Mouse (Mus musculus) midbrain, embryonic 12.5 days (tissue): Measurements from ENCODE around the gene Trmt11. TPM values are rescaled to one million over a fixed set of nuclear protein-coding genes. Genes with fewer than 3 reads are reported as not detected.
"Not testable (repeated sequence)": the region's sequence is repeated elsewhere in the genome, so short reads cannot be mapped to it uniquely, and the experiment has no call there.

ENCODE experiments used
- ATAC-seq: fragments of 200-750 bp; cut with Nextera tagmentation; 2 replicates; pipeline ENCODE4 v1.8.0; 2017; ENCODE audit warnings: low read depth, moderate TSS enrichment, moderate library complexity; ENCODE audit not compliant: low FRiP score
- H3K27ac ChIP-seq: fragments of 300-500 bp; sonication (generic); replicated peaks from 2 replicates; pipeline ENCODE4 v1.5.1; 2016; ENCODE audit warnings: mild to moderate bottlenecking
- H3K27me3 ChIP-seq: fragments of 300-500 bp; sonication (generic); 2 replicates; pipeline ENCODE4 v1.6.1; 2016; ENCODE audit warnings: mild to moderate bottlenecking
- H3K36me3 ChIP-seq: fragments of 300-500 bp; sonication (generic); 2 replicates; pipeline ENCODE4 v1.6.1; 2016
- H3K4me1 ChIP-seq: fragments of 300-500 bp; sonication (generic); 2 replicates; pipeline ENCODE4 v1.6.1; 2016
- H3K4me2 ChIP-seq: fragments of 300-500 bp; sonication (generic); replicated peaks from 2 replicates; pipeline ENCODE4 v1.6.1; 2016; ENCODE audit warnings: mild to moderate bottlenecking, moderate library complexity
- H3K4me3 ChIP-seq: fragments of 300-500 bp; sonication (generic); 2 replicates; pipeline ENCODE4 v1.5.1; 2016; ENCODE audit warnings: mild to moderate bottlenecking
- H3K9ac ChIP-seq: fragments of 300-500 bp; sonication (generic); replicated peaks from 2 replicates; pipeline ENCODE4 v1.6.1; 2016; ENCODE audit warnings: mild to moderate bottlenecking, moderate library complexity
- H3K9me3 ChIP-seq: fragments of 300-500 bp; sonication (generic); 2 replicates; pipeline ENCODE4 v1.6.1; 2016; ENCODE audit warnings: mild to moderate bottlenecking
- WGBS: fragments of 180-500 bp; shearing (Covaris S2); methylation state at CpG from one replicate; pipeline ENCODE4 v1.1.7; 2016; 5-methylcytosine and 5-hydroxymethylcytosine counted together
- polyA plus RNA-seq: library from polyadenylated mRNA; unstranded; fragments of >200 nt; fragmentation: Nextera tagmentation; extraction: Ambion mirVana; gene quantifications from 2 replicates; pipeline ENCODE4 v1.2.1, GENCODE M21; 2016

Gene Trmt11
- 30.0 and 31.7 TPM in 2 replicates for polyA plus RNA-seq

DNA sequence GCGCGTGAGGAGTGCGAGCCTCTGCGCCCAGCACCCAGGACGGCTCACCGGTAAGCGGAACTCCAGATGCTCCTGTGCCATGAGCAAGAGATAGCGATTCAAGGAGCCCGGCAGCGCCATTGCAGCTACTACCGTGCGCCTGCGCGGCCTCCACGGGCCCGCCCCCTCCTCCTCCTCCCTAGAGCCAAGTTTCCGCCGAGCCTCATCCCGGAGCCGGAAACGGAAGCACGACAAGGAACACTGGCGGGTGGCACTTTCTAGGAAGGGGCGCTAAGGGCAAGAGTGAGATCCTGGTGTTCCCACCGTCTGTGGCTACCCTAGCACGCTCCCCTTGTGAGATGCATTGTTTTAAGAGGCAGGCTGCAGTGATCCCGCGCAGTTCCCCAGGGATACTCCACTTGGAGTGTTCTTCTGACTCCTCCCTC lies at the start of gene Trmt11:
Trmt11 (minus strand) TSS at position 208 of the 425 bp plus-strand sequence.
- peaks cover 14% of the 10 kb centered on the region for H3K4me1 ChIP-seq
- peak within 1 kb of the TSS; percentile 82 for H3K4me2 ChIP-seq
- peak within 1 kb of the TSS; percentile 87 for H3K9ac ChIP-seq
- no peaks in the 10 kb centered on the region for H3K27me3 ChIP-seq
- H3K27ac ChIP-seq, result peak within 1 kb of the TSS; percentile 85
- 1% methylated on average over 26 of the region's 28 CpGs for WGBS
- peak; percentile 97 for ATAC-seq
- peaks cover 14% of the 10 kb centered on the region for H3K36me3 ChIP-seq
- H3K9me3 ChIP-seq, result no peaks in the 10 kb centered on the region
- peak within 1 kb of the TSS; percentile 74 for H3K4me3 ChIP-seq

DNA sequence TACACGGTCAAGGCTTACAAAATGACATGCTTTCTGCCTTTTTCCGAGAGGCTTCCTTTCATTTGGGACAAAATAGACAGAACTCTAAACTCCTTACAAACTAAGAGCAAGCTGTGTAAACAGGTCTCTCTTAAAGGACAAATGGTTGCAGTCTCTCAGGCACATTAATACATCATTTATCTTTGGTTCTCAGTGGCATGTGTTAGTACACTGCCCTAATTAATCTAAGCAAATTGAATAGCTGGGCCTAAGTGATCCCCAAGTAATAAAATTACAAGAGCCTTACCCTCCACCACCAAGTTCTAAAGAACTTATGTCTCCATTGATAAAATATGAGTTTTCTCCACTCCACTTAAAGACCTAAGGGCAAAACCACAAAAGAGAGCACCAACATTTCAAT lies 47.1 kb upstream of the Trmt11 start:
- Histone ChIP-seq H3K4me3 (no peak overlapping the region), H3K9ac (no peak overlapping the region), H3K36me3 (no peaks in the 10 kb centered on the region), H3K27ac (no peak overlapping the region), H3K4me2 (no peak overlapping the region), H3K4me1 (no peaks in the 10 kb centered on the region), H3K27me3 (no peaks in the 10 kb centered on the region), H3K9me3 (no peaks in the 10 kb centered on the region)
- no peak for ATAC-seq
- 58% methylated on average over 2 of the region's 2 CpGs for WGBS

DNA sequence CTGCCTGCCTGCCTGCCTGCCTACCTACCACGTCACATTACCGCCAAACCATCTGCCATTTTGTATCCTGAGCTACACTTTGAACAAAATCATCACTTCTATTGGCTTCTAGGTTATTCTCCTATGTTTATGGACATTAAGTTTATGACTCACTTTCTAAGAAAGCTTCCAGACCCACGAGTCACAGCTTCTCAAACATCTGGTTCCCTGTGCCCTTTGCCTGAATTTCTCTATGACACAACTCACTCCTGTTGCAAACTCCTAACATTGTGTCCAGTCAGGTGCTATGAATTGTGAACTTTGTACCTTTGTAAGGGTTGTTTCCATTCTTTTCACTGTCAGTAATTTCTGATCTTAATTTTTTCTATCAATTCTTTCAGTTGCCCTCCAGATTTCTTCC lies 37.7 kb upstream of the Trmt11 start:
- ATAC-seq, result no peak
- Histone ChIP-seq H3K4me1 (no peaks in the 10 kb centered on the region), H3K4me2 (no peak overlapping the region), H3K9me3 (no peaks in the 10 kb centered on the region), H3K4me3 (no peak overlapping the region), H3K27me3 (no peaks in the 10 kb centered on the region), H3K27ac (no peak overlapping the region), H3K9ac (no peak overlapping the region), H3K36me3 (no peaks in the 10 kb centered on the region)
- WGBS, result 84% methylated on average over 3 of the region's 3 CpGs

DNA sequence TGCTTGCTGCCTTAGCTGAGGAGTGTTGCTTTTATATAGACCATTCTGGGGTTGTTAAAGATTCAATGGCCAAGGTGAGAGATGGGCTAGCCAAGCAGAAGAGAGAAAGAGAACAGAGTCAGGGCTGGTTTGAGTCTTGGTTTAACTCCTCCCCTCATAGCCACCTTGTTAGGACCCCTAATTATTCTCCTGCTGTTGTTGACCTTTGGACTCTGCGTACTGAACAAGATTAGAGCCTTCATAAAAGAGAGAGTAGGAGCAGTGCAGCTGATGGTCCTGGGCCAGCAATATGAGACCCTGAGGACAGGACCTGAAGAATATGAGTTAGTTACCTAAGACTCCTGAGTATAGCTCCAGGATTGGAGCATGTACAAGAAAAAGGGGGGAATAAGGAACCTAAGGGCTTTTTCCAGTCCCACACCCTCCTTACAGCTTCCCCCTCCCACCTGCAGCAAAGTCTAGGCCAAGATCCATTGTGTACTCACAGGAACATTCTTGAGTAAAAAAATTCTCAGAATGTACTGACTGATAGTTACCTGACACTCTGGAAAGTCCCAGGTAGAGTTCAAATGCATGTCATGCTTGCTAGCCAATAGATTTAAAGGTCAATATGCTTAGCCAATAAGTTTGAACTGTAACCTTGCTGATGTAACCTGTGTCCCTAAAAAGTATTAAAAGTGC lies 36.1 kb upstream of the Trmt11 start:
- WGBS, result 79% methylated on average over 1 of the region's 1 CpGs

DNA sequence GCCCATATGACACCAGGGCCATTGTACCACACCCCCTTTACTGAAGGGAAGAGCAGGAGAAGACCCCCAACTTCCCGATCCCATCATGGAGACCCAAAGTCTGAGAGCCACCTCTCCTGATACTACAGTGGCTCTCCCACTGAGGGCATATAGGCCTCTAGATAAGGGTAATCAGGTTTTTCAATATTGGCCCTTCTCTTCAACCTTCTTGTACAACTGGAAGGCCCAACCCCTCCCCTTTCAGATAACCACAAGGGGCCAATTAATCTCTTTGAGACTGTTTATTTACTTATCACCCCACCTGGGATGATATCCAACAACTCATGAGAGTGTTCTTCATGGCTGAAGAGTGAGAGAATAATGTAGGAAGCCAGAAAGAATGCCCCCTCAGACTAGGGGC lies 32.2 kb upstream of the Trmt11 start:
- WGBS, result 97% methylated on average over 1 of the region's 1 CpGs
- H3K4me1 ChIP-seq, result no peaks in the 10 kb centered on the region
- no peaks in the 10 kb centered on the region for H3K9me3 ChIP-seq
- no peak overlapping the region for H3K27ac ChIP-seq
- no peak overlapping the region for H3K4me3 ChIP-seq
- no peak overlapping the region for H3K9ac ChIP-seq
- H3K36me3 ChIP-seq, result no peaks in the 10 kb centered on the region
- no peak for ATAC-seq
- H3K4me2 ChIP-seq, result no peak overlapping the region
- no peaks in the 10 kb centered on the region for H3K27me3 ChIP-seq

More for the DNA sequence above, 36.1 kb upstream of the Trmt11 start:
- not testable (repeated sequence) for H3K27me3 ChIP-seq, H3K4me1 ChIP-seq, ATAC-seq, H3K27ac ChIP-seq, H3K9me3 ChIP-seq, H3K4me2 ChIP-seq, H3K4me3 ChIP-seq, H3K9ac ChIP-seq, H3K36me3 ChIP-seq

DNA sequence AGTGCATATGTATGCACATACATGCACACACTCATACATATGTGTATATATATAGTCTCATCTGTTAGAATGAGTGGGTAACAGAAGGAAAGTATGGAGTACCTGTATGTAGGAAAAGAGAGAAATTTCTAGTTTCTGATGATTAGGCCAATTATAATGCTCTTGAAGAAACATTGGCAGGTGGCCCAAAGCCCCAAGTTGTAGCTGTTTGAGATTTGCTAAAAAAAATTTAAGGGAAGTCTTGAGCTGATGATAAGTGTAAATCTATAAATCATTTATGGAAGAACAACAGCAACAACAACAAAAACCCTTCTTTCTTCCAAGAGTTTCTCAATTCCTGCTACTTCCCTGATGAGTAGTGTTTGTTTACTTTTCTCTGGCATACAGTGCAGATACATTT lies 29.4 kb upstream of the Trmt11 start:
- H3K4me1 ChIP-seq, result no peaks in the 10 kb centered on the region
- H3K27me3 ChIP-seq, result no peaks in the 10 kb centered on the region
- no peaks in the 10 kb centered on the region for H3K36me3 ChIP-seq
- H3K4me3 ChIP-seq, result no peak overlapping the region
- no peak for ATAC-seq
- H3K9ac ChIP-seq, result no peak overlapping the region
- H3K4me2 ChIP-seq, result no peak overlapping the region
- H3K27ac ChIP-seq, result no peak overlapping the region
- H3K9me3 ChIP-seq, result no peaks in the 10 kb centered on the region

DNA sequence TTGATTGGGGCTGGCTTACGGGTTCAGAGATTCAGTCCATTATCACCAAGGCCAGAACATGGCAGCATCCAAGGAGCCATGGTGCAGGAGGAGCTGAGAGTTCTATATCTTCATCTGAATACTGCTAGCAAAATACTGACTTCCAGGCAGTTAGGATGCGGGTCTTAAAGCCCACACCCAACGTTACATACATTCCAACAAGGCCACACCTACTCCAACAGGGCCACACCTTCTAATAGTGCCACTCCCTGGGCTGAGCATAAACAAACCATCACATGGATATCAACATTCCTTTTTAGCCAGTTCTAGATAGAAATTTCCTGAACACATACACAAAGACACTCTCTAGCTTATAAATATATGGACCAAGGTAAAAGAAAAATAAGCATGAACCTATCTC lies 29.0 kb upstream of the Trmt11 start, which contains the start of gene Hint3:
Hint3 (minus strand) TSS at position 120 of the 400 bp plus-strand sequence.
- no peak within 1 kb of the TSS for H3K4me3 ChIP-seq
- H3K4me2 ChIP-seq, result no peak within 1 kb of the TSS
- H3K9ac ChIP-seq, result no peak within 1 kb of the TSS
- H3K36me3 ChIP-seq, result no peaks in the 10 kb centered on the region
- no peaks in the 10 kb centered on the region for H3K27me3 ChIP-seq
- H3K4me1 ChIP-seq, result no peaks in the 10 kb centered on the region
- 87% methylated on average over 3 of the region's 3 CpGs for WGBS
- H3K27ac ChIP-seq, result no peak within 1 kb of the TSS
- no peaks in the 10 kb centered on the region for H3K9me3 ChIP-seq
- no peak for ATAC-seq

DNA sequence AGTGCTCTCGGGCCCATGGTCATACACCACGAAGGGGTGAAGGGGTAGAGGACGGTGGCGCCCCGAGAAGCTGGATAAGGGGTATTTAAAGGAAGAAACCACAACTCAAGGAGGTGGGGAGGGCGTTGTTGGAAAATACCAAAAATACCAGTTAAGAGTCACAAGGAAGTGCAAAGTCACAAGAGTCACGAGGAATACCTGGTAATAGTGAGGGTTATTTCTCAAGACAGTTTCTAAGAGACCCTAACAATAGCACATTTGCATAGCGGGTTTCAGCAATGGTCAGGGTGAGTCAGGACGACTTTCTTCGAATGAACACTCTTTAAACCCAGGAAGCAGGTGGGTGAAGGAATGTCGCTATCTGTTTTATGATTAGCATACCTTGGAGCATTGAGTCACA lies 27.9 kb upstream of the Trmt11 start:
- not testable (repeated sequence) for H3K9me3 ChIP-seq, ATAC-seq, H3K36me3 ChIP-seq, H3K9ac ChIP-seq, H3K4me1 ChIP-seq, H3K4me2 ChIP-seq, H3K27me3 ChIP-seq, H3K4me3 ChIP-seq, H3K27ac ChIP-seq
- 92% methylated on average over 11 of the region's 11 CpGs for WGBS

DNA sequence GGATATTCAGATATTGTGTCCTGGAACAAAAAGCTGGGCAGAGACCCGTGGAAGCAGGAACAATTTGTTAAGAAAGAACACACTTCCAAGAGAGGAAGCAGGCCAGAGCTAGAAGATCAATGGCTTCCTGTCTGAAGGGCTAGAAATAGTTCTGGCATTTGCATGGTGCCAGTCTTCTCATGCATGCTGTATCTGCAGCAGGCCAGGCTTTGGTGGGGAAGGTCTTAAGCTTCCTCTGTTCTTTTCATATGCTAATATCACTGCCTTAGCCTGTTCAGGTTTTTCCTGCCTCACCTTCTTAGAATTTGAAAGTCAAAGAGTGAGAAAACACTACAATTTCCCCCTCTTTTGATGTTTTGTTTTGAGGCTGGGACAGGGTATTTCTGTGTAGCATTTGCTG lies 27.0 kb upstream of the Trmt11 start:
- no peak overlapping the region for H3K4me2 ChIP-seq
- H3K27ac ChIP-seq, result no peak overlapping the region
- no peaks in the 10 kb centered on the region for H3K9me3 ChIP-seq
- H3K4me3 ChIP-seq, result no peak overlapping the region
- 42% methylated on average over 1 of the region's 1 CpGs for WGBS
- H3K27me3 ChIP-seq, result no peaks in the 10 kb centered on the region
- ATAC-seq, result no peak
- H3K9ac ChIP-seq, result no peak overlapping the region
- H3K4me1 ChIP-seq, result peaks cover 3% of the 10 kb centered on the region; the same call in 1 of the 2 replicates
- no peaks in the 10 kb centered on the region for H3K36me3 ChIP-seq

DNA sequence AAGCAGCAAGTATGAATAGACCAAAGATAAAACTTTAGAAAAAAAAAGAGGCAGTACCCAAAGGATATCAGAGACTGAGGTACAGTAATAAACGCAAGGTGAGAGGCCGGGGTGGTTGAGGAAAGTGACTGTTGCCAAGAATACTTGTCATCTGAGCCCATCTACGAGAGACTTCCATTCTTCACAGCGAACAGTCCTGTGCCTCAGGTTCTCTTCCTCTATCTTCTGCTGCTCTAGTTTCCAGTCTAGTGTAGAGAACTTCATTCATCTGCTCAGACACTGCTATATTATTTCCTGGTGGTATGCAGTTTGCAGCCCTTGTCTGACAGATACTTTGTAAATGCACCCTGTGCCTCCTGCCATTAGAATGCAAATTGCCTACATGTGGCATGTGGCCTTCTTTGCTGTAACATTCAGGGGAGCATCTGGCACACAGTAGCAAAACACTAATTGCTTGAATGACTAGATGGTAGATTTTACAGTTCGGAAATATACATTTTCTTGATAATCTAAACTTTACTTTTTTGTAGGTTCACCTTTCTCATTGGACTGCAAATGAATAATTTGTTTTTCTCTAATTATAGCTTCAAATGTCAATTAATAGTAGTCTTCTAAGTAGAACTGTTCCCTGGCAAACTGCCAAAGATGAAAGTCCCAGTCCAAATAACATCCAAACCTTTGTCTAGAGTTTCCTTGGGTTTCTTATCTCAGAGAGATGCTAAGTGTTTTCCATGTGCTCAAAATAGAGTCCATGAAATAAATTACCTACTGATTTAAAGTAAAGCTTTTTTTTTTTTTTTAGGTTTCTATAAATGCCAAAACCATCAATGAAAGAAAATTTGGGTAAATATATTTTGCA lies 23.8 kb upstream of the Trmt11 start:
- ATAC-seq, result peak; percentile 56; the same call in 1 of the 2 replicates
- Histone ChIP-seq H3K36me3 (no peaks in the 10 kb centered on the region), H3K9ac (no peak overlapping the region), H3K27me3 (no peaks in the 10 kb centered on the region), H3K4me3 (no peak overlapping the region), H3K4me1 (peaks cover 3% of the 10 kb centered on the region; the same call in 1 of the 2 replicates), H3K4me2 (no peak overlapping the region), H3K9me3 (no peaks in the 10 kb centered on the region), H3K27ac (no peak overlapping the region)
- 80% methylated on average over 5 of the region's 5 CpGs for WGBS

DNA sequence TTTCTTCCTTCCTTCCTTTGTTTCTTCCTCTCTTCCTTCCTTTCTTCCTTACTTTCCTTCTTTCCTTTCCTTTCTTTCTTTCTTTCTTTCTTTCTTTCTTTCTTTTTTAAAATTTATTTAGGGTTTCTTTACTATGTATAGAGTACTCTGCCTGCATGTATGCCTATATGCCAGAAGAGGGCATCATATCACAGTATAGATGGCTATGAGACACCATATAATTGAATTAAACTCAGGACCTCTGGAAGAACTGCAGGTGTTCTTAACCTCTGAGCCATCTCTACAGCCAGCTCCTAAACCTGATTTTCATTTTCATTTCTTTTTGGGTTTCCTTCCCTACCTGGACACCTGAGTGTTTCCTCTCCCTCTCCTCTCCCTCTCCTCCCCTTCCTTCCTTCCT lies 22.4 kb upstream of the Trmt11 start:
- Histone ChIP-seq H3K4me2 (no peak overlapping the region), H3K9ac (no peak overlapping the region), H3K27me3 (no peaks in the 10 kb centered on the region), H3K27ac (no peak overlapping the region), H3K36me3 (no peaks in the 10 kb centered on the region), H3K4me1 (peaks cover 3% of the 10 kb centered on the region; the same call in 1 of the 2 replicates), H3K4me3 (no peak overlapping the region), H3K9me3 (no peaks in the 10 kb centered on the region)
- no peak for ATAC-seq

DNA sequence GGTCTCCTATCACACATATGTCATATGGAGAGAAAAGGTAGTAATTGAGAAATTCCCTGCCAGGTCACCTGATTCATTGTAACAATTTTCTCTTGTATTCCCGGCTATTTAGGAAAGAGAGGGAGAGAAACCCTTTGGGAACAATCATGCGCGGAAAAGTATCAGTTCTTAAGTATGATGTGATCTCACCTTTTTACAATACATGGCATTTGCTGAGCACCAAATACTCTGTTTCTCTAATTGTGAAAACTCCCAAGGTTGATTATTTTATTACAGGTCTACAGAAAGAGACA lies 18.3 kb upstream of the Trmt11 start:
- Histone ChIP-seq H3K27ac (no peak overlapping the region), H3K4me1 (peaks cover 3% of the 10 kb centered on the region), H3K9me3 (no peaks in the 10 kb centered on the region), H3K27me3 (no peaks in the 10 kb centered on the region), H3K4me2 (peak overlapping the region; percentile 66), H3K9ac (no peak overlapping the region; the same call in 1 of the 2 replicates), H3K36me3 (no peaks in the 10 kb centered on the region), H3K4me3 (peak overlapping the region; percentile 62)
- 42% methylated on average over 3 of the region's 3 CpGs for WGBS
- no peak for ATAC-seq
